7 mouse cellular contexts compared by ENCODE assay signal in the genomic region with DNA sequence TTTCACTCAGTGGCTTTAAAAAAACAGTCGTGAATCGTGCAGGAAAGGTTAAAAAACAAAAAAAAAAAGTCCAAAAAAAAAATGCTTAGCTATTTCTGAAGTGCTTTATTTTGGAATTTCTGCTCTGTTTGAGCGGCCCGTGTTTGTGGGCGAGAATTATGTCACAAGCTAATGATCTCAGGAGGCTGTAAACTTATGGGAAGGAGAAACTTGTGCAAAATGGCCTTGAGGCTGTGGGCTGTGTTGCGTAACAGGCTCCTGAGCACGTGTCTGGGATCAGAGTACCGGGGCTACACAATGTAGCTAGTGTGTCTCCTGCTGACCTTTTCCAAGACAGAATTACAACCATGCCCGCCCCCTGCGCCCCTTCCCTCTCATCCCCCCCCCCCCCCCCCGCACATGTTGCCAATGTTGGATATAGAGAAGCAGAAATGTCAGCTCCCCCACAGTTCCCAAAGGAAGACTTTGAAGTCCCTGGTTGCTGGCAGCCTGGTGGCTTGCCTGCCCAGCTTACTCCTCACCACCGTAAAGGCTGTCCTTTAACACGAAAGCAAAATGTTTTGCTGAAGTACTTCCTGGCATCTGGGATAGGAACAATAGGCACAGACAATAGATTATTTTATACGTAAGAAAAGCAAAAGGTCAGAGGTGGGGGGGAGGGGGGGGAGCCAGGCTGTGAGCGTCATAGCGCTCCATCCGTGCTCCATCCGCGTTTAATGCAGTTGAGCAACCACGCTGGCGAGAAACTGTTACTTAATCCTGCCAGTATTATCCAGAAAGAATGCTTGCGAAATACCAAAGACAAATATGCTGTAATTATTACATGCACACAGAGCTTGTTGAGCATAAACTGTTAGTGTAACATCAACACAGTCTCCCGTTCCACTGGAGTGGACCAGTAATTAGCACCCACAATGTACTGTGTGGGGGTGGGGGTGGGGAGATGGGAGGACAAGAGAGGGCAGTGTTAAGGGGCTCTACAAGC.
A peak's percentile ranks its signal among the peaks of the same experiment; 100 is the strongest.
DNase-seq lines count a peak whose midpoint lies in the region; ATAC-seq and TF ChIP-seq lines count a peak whose summit lies in the region.

No protein-coding gene starts in this region.

- ATAC-seq in heart, embryonic 14.5 days (ENCODE audit: insufficient number of reproducible peaks, insufficient read depth, low FRiP score, low read depth), result no peak
- peak; percentile 77 for ATAC-seq in kidney, embryonic 16.5 days (ENCODE audit: low FRiP score, low TSS enrichment)
- peak; percentile 42; the same call in 1 of the 2 replicates for ATAC-seq in stomach, embryonic 14.5 days (ENCODE audit: insufficient number of reproducible peaks, insufficient read depth, low FRiP score, low read depth)

- peak overlapping the region; percentile 34; the same call in 1 of the 2 replicates for H3K9ac ChIP-seq in heart, embryonic 14.5 days (ENCODE audit: low read length)
- H3K9ac ChIP-seq in kidney, embryonic 16.5 days (replicated peaks; ENCODE audit: low read length), result no peak overlapping the region; the same call in 1 of the 2 replicates
- H3K9ac ChIP-seq in stomach, embryonic 14.5 days (replicated peaks; ENCODE audit: low read depth, low read length), result no peak overlapping the region; the same call in 1 of the 2 replicates

- H3K27me3 ChIP-seq in heart, embryonic 14.5 days (ENCODE audit: control insufficient read depth, insufficient read depth, low read length), result no peaks in the 10 kb centered on the region
- no peaks in the 10 kb centered on the region for H3K27me3 ChIP-seq in kidney, embryonic 16.5 days (ENCODE audit: insufficient read depth, low read length)
- no peaks in the 10 kb centered on the region for H3K27me3 ChIP-seq in stomach, embryonic 14.5 days (ENCODE audit: control insufficient read depth, insufficient read depth, low read length)
- H3K27me3 ChIP-seq in cerebellum, adult 2 months (ENCODE audit: control insufficient read depth, insufficient read depth, low read length), result no peaks in the 10 kb centered on the region

- peak overlapping the region; percentile 19; the same call in 1 of the 2 replicates for H3K4me2 ChIP-seq in heart, embryonic 14.5 days (ENCODE audit: low read length)
- peak overlapping the region; percentile 35 for H3K4me2 ChIP-seq in kidney, embryonic 16.5 days (replicated peaks; ENCODE audit: low read depth, low read length)
- peak overlapping the region; percentile 7; the same call in 1 of the 2 replicates for H3K4me2 ChIP-seq in stomach, embryonic 14.5 days (replicated peaks; ENCODE audit: low read depth, low read length)

- DNase-seq in adrenal gland, adult (ENCODE audit: inconsistent age in 2 of 2, low spot score in 1 of 2), result peak; percentile 84 to 93
- DNase-seq in embryo, embryonic 10.5 days (ENCODE audit: low spot score), result peak; percentile 69
- DNase-seq in lung, postnatal 4 days, result peak; percentile 75 to 81
- DNase-seq in cerebellum, adult 2 months, result no peak

- no peaks in the 10 kb centered on the region for H3K36me3 ChIP-seq in heart, embryonic 14.5 days (ENCODE audit: control insufficient read depth, insufficient read depth, low read length)
- no peaks in the 10 kb centered on the region for H3K36me3 ChIP-seq in kidney, embryonic 16.5 days (ENCODE audit: insufficient read depth, low read length)
- no peaks in the 10 kb centered on the region for H3K36me3 ChIP-seq in stomach, embryonic 14.5 days (ENCODE audit: control insufficient read depth, insufficient read depth, low read length)

- no peak for TF ChIP-seq CTCF in cerebellum, adult 2 months (IDR thresholded peaks at IDR 0.05; ENCODE audit: borderline replicate concordance, insufficient read depth, low read depth, low read length)

- no peak for TF ChIP-seq POLR2A in cerebellum, adult 2 months (IDR thresholded peaks at IDR 0.05; ENCODE audit: borderline replicate concordance, insufficient read depth, low read length)

- 51% methylated on average over 22 of the region's 23 CpGs for WGBS in heart, embryonic 14.5 days
- WGBS in kidney, embryonic 16.5 days, result 6% methylated on average over 21 of the region's 23 CpGs
- 33% methylated on average over 22 of the region's 23 CpGs for WGBS in stomach, embryonic 14.5 days
- WGBS in cerebellum, adult 2 months, result 61% methylated on average over 23 of the region's 23 CpGs

- H3K9me3 ChIP-seq in heart, embryonic 14.5 days (ENCODE audit: control insufficient read depth, low read length), result no peaks in the 10 kb centered on the region
- H3K9me3 ChIP-seq in kidney, embryonic 16.5 days (ENCODE audit: low read length), result no peaks in the 10 kb centered on the region
- no peaks in the 10 kb centered on the region for H3K9me3 ChIP-seq in stomach, embryonic 14.5 days (ENCODE audit: control insufficient read depth, low read depth, low read length)

- H3K4me3 ChIP-seq in heart, embryonic 14.5 days (ENCODE audit: control insufficient read depth in 1 of 2, insufficient read depth in 1 of 2, low read depth in 1 of 2, low read length in 2 of 2), result no peak overlapping the region
- no peak overlapping the region for H3K4me3 ChIP-seq in kidney, embryonic 16.5 days (ENCODE audit: low read length)
- no peak overlapping the region for H3K4me3 ChIP-seq in stomach, embryonic 14.5 days (ENCODE audit: low read depth, low read length)
- H3K4me3 ChIP-seq in cerebellum, adult 2 months (replicated peaks; ENCODE audit: insufficient read depth, low read depth, low read length), result no peak overlapping the region

- H3K27ac ChIP-seq in heart, embryonic 14.5 days (replicated peaks in 1 of 2; ENCODE audit: control insufficient read depth in 1 of 2, insufficient read depth in 1 of 2, low read depth in 2 of 2, low read length in 2 of 2), result peak overlapping the region in 1 of 2 experiments; percentile 61; a peak in 2 of 4 replicates
- H3K27ac ChIP-seq in kidney, embryonic 16.5 days (ENCODE audit: low read length), result peak overlapping the region; percentile 86
- H3K27ac ChIP-seq in stomach, embryonic 14.5 days (ENCODE audit: low read length), result peak overlapping the region; percentile 33; the same call in 1 of the 2 replicates
- H3K27ac ChIP-seq in cerebellum, adult 2 months (ENCODE audit: insufficient read depth, low read length), result no peak overlapping the region

- H3K4me1 ChIP-seq in heart, embryonic 14.5 days (ENCODE audit: control insufficient read depth in 2 of 2, insufficient read depth in 2 of 2, low read length in 2 of 2), result peaks cover 44 to 56% of the 10 kb centered on the region in 2 experiments
- peaks cover 57% of the 10 kb centered on the region for H3K4me1 ChIP-seq in kidney, embryonic 16.5 days (ENCODE audit: insufficient read depth, low read length)
- peaks cover 15% of the 10 kb centered on the region; the same call in 1 of the 2 replicates for H3K4me1 ChIP-seq in stomach, embryonic 14.5 days (ENCODE audit: control insufficient read depth, insufficient read depth, low read length)
- peaks cover 24% of the 10 kb centered on the region for H3K4me1 ChIP-seq in cerebellum, adult 2 months (ENCODE audit: control insufficient read depth, insufficient read depth, low read length)

Comparison
In these comparisons a context has a peak if more than half of its experiments do, and no peak if none do; other contexts are left out.
1. DNase-seq: peak in adrenal gland, adult (2 of 2), embryo, embryonic 10.5 days (single experiment) and lung, postnatal 4 days (2 of 2); none in cerebellum, adult 2 months (0 of 2).
2. Peak in every context shown above with its lines, with median percentiles within 50 percentile points of each other: H3K4me2 ChIP-seq.